Mouse (Mus musculus): ENCODE data around the gene Mdm2.

Gene Mdm2

GRCm38 (mm10) chr10:117642491-117643262, 67.9 kb downstream of the Mdm2 start:
- no peak for DNase-seq (ENCODE audit: low spot score in 2 of 2)

- DNase-seq (ENCODE audit: low spot score in 2 of 2) = no peak
Measured at GRCm38 (mm10) chr10:117642201-117642450, 68.4 kb downstream of the Mdm2 start.

- no peak for DNase-seq (ENCODE audit: low spot score in 2 of 2)
Measured at GRCm38 (mm10) chr10:117641400-117642200, 69.0 kb downstream of the Mdm2 start.

- DNase-seq (ENCODE audit: low spot score in 2 of 2) = no peak
Measured at GRCm38 (mm10) chr10:117640595-117641078, 69.9 kb downstream of the Mdm2 start.

GRCm38 (mm10) chr10:117639899-117640594, 70.5 kb downstream of the Mdm2 start:
- no peak for DNase-seq (ENCODE audit: low spot score in 2 of 2)

GRCm38 (mm10) chr10:117639221-117639599, 71.3 kb downstream of the Mdm2 start:
- DNase-seq (ENCODE audit: low spot score in 2 of 2) = no peak
